Mouse (Mus musculus) neutrophil, adult 5-6 weeks (primary cell): ENCODE measurements around the gene Galnt18. TPM values are rescaled to one million over a fixed set of nuclear protein-coding genes. Genes with fewer than 3 reads are reported as not detected.

ENCODE experiments used
- ATAC-seq: fragments of 151-379, 151-347 bp; 2 replicates; pipeline ENCODE4 v1.8.0; 2017; ENCODE audit warnings: mild to moderate bottlenecking, moderate TSS enrichment; ENCODE audit not compliant: insufficient number of reproducible peaks, poor library complexity, low FRiP score, severe bottlenecking; ENCODE audit errors: extremely low read depth
- total RNA-seq: library from RNA; stranded (forward); fragments of 200-1000 nt; gene quantifications from 2 replicates; pipeline ENCODE4 v1.2.3, GENCODE M21; 2017

Gene Galnt18
- total RNA-seq, result 0.23 TPM in 1 of 2 replicates, not detected in the other

DNA sequence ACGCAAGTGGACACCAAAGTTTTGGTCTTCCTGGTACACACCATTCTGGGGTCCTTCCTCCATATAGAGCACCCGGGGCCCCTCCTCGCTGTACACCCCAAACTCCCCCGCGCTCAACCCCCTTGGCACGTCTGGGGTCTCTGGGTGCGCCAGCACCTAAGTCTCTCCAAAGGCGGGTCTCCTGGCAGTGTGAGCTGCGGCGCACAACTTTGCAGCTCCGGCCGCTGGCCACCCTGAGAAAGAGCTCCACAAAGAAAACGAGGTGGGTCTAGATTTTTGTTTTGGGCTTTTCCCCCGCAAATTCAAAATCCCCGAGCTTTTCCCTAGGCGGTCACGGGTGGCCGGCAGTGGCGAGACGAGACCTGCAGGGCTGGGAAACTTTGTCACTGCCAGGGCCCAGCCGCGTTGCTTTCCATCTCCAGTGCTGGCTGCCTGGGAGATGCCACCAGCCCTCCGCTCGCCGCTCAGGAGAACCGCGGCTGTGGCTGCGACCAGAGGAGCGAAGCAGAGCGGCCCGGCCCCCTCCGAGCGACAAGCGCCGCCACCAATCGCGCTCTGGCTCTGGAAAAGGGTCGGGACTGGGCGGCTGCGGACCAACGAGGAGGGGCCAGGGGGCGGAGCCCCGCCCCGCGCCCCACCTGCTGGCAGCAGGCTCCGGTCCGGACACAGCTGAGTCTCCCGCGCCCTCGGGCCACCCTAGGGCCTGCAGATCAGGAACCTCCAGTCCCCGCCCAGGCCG is at the start of gene Galnt18:
Galnt18 (minus strand) TSS at position 474 of the 739 bp plus-strand sequence.
- no peak for ATAC-seq

DNA sequence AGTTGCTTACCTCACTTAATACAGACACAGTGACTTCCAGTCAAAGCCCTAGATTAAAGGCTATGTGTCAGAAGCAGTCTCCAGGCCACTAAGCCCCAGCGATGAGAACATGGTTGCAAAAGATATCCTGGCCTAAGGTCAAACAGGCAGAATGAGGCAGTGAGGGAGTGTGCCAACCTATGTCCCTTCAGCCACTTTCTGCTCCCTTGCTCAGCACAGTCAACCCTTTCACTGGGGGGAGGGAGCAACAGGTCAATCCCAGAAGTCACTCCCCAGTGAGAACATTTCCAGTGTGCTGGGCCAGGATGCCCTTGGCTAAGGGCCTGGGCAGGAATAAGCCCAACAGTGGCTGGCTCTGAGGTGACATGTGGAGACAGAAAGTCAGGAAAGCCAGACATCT is 47.6 kb upstream of the Galnt18 start:
- ATAC-seq, result no peak

GRCm38 (mm10) chr7:111813093-111813492 is 33.3 kb upstream of the Galnt18 start:
- no peak for ATAC-seq

GRCm38 (mm10) chr7:111811036-111811435 is 31.3 kb upstream of the Galnt18 start:
- ATAC-seq, result no peak

GRCm38 (mm10) chr7:111809796-111810195 is 30.0 kb upstream of the Galnt18 start:
- ATAC-seq, result no peak

DNA sequence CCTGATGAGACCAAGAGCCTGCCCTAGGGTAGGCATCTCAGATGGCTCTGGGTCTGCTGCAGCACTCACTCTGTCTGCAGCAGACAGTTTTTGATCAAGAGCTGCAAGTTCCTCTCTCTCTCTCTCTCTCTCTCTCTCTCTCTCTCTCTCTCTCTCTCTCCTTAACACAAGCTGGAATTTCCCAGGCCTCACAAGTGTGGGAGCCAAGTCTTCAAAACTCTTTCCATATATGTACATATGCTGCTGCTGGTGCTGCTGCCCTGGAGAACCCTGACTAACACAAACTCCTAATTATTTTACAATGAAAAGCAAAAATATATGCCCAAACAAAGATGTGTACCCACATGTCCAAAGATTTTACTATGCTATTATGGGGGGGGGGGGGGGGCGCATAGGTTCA is 26.3 kb upstream of the Galnt18 start:
- ATAC-seq, result no peak

- ATAC-seq, result no peak
Measured at GRCm38 (mm10) chr7:111804646-111805045, 24.9 kb upstream of the Galnt18 start.

DNA sequence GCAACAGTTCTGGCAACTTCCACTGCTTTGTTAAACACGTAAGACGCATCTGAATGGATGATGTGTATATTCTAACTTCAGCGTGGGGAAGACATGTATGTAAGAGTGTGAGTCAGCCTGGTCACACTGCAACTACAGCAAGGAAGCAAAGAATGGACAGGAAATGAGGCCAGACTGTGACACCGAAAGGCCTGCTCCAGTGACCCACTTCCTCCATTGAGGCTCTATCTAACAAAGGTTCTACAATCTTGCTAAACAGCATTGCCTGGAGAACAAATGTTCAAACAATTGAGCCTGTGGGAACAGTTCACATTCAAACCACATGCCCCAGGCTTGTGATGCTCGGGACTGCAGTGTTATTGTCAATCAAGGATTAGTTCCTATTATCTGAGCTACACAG is 21.0 kb upstream of the Galnt18 start:
- no peak for ATAC-seq

GRCm38 (mm10) chr7:111800120-111800519 is 20.3 kb upstream of the Galnt18 start:
- no peak for ATAC-seq

GRCm38 (mm10) chr7:111799021-111799420 is 19.2 kb upstream of the Galnt18 start:
- ATAC-seq, result no peak

DNA sequence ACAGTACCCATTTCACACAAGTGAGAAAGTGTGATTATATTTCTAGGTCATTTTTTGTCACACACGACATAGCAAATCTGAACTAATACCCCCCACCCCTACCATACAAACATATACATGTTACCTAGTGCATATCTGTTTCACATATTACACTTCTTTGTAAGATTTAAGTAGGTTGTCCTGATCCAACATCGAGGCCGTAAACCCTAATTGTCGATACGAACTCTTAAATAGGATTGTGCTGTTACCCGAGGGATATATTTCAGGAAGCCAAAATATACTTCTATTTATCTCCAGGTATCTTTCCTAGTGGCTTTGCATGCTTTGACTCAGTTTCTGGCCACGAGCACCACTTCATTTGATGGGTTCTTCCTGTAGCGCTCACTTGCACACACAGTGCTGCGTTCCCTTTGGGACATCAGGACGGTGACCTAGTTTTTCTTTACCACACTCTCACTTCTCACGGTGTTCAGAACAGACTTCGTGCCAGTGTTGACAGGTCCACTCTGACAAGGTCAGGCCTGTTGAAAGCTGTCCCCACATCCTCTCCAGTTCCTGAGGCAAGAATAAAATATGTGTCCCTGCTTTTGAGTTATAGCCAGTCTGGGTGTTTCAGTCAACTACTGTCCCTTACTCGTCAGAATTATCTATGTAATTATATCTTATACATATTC is 17.7 kb upstream of the Galnt18 start:
- no peak for ATAC-seq

DNA sequence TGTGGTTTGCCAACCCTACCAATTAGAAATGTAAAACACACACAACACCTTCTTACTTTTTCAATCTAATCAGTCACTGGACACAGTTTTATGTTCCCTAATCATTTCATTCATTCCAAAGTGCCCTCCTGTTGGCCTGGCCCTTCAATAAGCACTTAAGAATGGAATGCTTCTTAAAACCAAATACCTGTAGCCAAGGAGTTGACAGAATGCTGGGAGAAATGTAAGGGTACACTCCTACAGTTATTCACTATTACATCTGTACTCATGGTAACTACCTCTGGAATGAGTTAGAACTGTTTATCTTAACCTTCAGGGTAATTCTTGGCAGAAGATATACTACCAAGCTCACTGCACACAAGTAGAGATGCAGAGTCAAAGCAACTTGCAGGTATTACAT is 15.3 kb upstream of the Galnt18 start:
- ATAC-seq, result no peak

- no peak for ATAC-seq
Measured at GRCm38 (mm10) chr7:111792154-111792553, 12.4 kb upstream of the Galnt18 start.

DNA sequence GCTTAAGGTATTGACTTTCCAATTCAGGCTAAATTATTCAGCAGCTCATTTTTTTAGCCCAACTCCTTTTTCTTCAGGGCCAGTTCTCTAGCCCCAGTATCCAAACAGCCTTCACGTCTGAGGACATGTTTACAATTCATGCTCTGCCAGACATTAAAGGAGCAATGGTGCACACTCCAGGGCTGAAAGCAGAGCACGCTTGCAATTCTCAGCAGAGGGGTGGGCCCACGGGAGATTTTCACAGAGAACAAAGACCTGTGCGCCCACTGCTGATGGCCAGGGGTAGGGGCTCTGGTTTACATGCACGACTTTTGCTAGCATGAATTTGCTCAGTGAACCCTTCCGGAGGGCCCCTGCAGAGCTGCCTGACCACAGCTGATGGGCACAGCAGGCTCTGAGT is 11.6 kb upstream of the Galnt18 start:
- no peak for ATAC-seq

DNA sequence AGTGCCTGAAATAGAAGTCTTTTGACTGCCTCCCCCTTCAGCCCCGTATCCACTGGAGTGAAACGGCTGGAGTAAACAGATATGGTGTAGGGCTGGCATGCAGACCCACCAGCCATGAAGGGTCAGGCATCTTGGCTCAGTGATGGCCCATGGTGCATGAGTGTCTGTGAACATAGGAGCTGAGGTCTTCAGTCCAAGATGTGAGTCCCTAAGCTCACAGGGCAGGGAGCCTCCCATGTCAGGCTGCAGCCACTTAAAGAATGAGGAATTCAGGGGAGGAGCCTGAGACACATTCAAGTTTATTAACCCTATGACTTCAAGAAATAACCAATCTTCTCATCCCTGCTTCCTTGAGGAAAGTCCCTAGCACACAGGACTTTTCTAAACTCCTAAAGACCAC is 8.1 kb upstream of the Galnt18 start:
- no peak for ATAC-seq

DNA sequence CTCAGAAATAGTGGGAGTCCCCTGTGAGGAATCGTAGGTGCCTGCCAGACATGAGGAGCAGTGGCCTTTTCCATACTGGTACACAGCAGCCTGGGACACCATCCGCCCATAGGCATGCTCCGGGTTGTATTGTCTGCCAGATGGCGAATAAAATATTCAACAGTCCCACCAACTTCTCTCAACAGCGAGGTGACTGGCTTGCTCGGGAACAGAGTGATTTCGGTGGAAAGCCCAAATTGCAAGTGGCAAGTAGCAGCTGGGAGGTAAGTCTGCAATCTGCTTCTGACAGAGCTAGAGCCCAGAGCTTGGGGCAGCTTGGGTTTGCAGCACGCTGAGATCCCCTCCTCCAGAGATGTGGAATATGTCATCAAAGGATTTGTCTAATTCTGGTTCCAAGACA is 5.7 kb upstream of the Galnt18 start:
- no peak for ATAC-seq

DNA sequence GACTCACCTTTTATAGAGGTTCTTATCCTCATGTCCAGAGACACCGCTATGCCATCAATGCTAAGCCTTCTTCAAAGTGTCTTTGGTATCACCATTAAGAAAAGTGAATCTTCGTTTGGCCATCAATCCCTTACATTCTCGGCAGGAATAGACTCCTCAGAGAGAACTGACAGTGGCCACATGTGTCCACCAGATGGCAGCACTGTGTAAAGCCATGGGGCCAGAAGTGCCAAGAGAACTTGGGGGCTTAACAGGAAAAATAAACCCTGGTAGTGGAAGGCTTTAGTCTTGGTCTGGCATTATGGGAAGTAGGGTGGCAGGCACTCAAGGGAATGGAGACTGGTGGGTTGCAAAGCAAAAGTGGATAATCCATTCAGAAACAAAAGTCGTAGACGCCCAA is 2.3 kb upstream of the Galnt18 start:
- ATAC-seq, result no peak

DNA sequence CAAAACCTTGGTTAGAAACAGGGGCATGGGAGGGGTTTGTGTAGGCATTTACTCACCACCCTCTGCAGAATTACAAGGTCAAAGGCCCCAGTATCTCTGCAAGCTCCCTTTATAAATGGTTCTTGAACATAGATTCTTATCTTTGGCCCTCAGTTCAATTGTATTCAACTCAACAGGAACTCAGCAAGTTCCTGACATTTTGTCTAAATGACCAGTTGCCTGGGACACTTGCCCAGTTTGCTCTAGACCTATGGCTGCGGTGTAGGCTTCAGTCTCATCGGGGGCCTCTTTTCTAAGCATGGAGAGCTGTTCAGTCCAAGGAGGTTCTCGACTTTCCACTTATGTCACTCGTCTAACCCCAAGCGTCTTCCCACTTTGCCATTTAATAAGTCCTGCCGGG is 1.5 kb upstream of the Galnt18 start:
- no peak for ATAC-seq

GRCm38 (mm10) chr7:111778789-111779503 is 831 bp downstream of the Galnt18 start:
- ATAC-seq, result no peak

- no peak for ATAC-seq
Measured at GRCm38 (mm10) chr7:111778212-111778611, 1.6 kb downstream of the Galnt18 start.
